Mouse (Mus musculus): ENCODE measurements around the gene Det1. TPM values are rescaled to one million over a fixed set of nuclear protein-coding genes. Genes with fewer than 3 reads are reported as not detected.
A peak's percentile ranks its signal among the peaks of the same experiment; 100 is the strongest.

Gene Det1
- total RNA-seq, 2 experiments from 2014 or later: 6.5 to 6.6 TPM

GRCm38 (mm10) chr7:78793895-78794570, 53.0 kb downstream of the Det1 start:
- DNase-seq (ENCODE audit: low spot score in 2 of 2): no peak

GRCm38 (mm10) chr7:78791359-78792222, 55.5 kb downstream of the Det1 start:
- TF ChIP-seq CTCF (conservative IDR thresholded peaks at IDR 0.05): peak; percentile 95
- Histone ChIP-seq H3K4me3 (no peak overlapping the region), H3K27ac (no peak overlapping the region)
- peak; percentile 50 to 51 for DNase-seq (ENCODE audit: low spot score in 2 of 2)

More at GRCm38 (mm10) chr7:78793895-78794570, 53.0 kb downstream of the Det1 start:
- Histone ChIP-seq H3K27ac (no peak overlapping the region), H3K4me3 (no peak overlapping the region)
- no peak for TF ChIP-seq CTCF (conservative IDR thresholded peaks at IDR 0.05)

GRCm38 (mm10) chr7:78787793-78788380, 59.2 kb downstream of the Det1 start:
- TF ChIP-seq CTCF (conservative IDR thresholded peaks at IDR 0.05): no peak
- H3K27ac ChIP-seq: no peak overlapping the region
- DNase-seq (ENCODE audit: low spot score in 2 of 2): peak; percentile 64 to 74
- H3K4me3 ChIP-seq: no peak overlapping the region

GRCm38 (mm10) chr7:78785906-78786305, 61.2 kb downstream of the Det1 start:
- TF ChIP-seq CTCF (conservative IDR thresholded peaks at IDR 0.05): no peak
- H3K27ac ChIP-seq: no peak overlapping the region
- no peak overlapping the region for H3K4me3 ChIP-seq
- no peak for DNase-seq (ENCODE audit: low spot score in 2 of 2)

GRCm38 (mm10) chr7:78782639-78783581, 64.2 kb downstream of the Det1 start, which contains the start of the genes Mrps11 and Mrpl46:
Gene Mrps11, plus strand, starts transcription at chr7:78783119.
Gene Mrpl46, minus strand, starts transcription at chr7:78783531.
- DNase-seq (ENCODE audit: low spot score in 2 of 2): peak; percentile 87 to 88
- Histone ChIP-seq H3K27ac (peak within 1 kb of the TSS; percentile 99), H3K4me3 (peak within 1 kb of the TSS; percentile 85)
- TF ChIP-seq CTCF (conservative IDR thresholded peaks at IDR 0.05): no peak

GRCm38 (mm10) chr7:78778741-78779140, 68.3 kb downstream of the Det1 start:
- no peak overlapping the region for H3K27ac ChIP-seq
- no peak overlapping the region for H3K4me3 ChIP-seq
- DNase-seq (ENCODE audit: low spot score in 2 of 2): no peak
- no peak for TF ChIP-seq CTCF (conservative IDR thresholded peaks at IDR 0.05)

Small RNA genes lying within 50 kb of the gene (microRNA-seq; reads per million reads assigned to microRNA genes)
- 216 to 219 reads per million in 2 experiments for gene Mir7-2

Other genes starting within 250 kb of the Det1 start
- 100 to 1,000 TPM; 226 to 238 TPM for gene Ntrk3, start 109.3 kb downstream of the Det1 start, total RNA-seq (2021)
- 10 to 100 TPM; 42.8 to 46.5 TPM for gene Mrps11, start 64.1 kb downstream of the Det1 start, total RNA-seq (2021)
- gene Mrpl46, start 63.7 kb downstream of the Det1 start, total RNA-seq (2021): 10 to 100 TPM; 28.6 to 32.7 TPM
- gene Aen, start 48.6 kb upstream of the Det1 start, total RNA-seq (2021): 10 to 100 TPM; 20.8 to 23.7 TPM
- gene Isg20, start 66.2 kb upstream of the Det1 start, total RNA-seq (2021): under 1 TPM; 0.34 to 0.49 TPM
- 1 to 10 TPM; 3.9 to 4.6 TPM for gene Acan, start 206.2 kb upstream of the Det1 start, total RNA-seq (2021)